Mouse (Mus musculus) hindbrain, embryonic 15.5 days (tissue): ENCODE data around the gene Trpm5. TPM values are rescaled to one million over a fixed set of nuclear protein-coding genes. Genes with fewer than 3 reads are reported as not detected.

Experiments
- ATAC-seq: fragments of 200-750 bp; cut with Nextera tagmentation; 2 replicates; pipeline ENCODE4 v1.8.0; 2017; ENCODE audit warnings: low read depth, moderate number of reproducible peaks, moderate TSS enrichment; ENCODE audit not compliant: low FRiP score
- H3K27ac ChIP-seq: fragments of 300-500 bp; sonication (generic); replicated peaks from 2 replicates; pipeline ENCODE4 v1.5.1; 2015; ENCODE audit warnings: mild to moderate bottlenecking, inconsistent platforms
- H3K27me3 ChIP-seq: fragments of 300-500 bp; sonication (generic); 2 replicates; pipeline ENCODE4 v1.6.1; 2015; ENCODE audit warnings: control low read depth, inconsistent platforms
- H3K36me3 ChIP-seq: fragments of 300-500 bp; sonication (generic); 2 replicates; pipeline ENCODE4 v1.6.1; 2015; ENCODE audit warnings: control low read depth, inconsistent platforms
- H3K4me1 ChIP-seq: fragments of 300-500 bp; sonication (generic); replicated peaks from 2 replicates; pipeline ENCODE4 v1.6.1; 2015; ENCODE audit warnings: control low read depth, inconsistent platforms
- H3K4me2 ChIP-seq: fragments of 300-500 bp; sonication (generic); 2 replicates; pipeline ENCODE4 v1.6.1; 2015; ENCODE audit warnings: moderate library complexity, mild to moderate bottlenecking, inconsistent platforms
- H3K4me3 ChIP-seq: fragments of 300-500 bp; sonication (generic); 2 replicates; pipeline ENCODE4 v1.5.1; 2015; ENCODE audit warnings: mild to moderate bottlenecking, inconsistent platforms
- H3K9ac ChIP-seq: fragments of 300-500 bp; sonication (generic); 2 replicates; pipeline ENCODE4 v1.6.1; 2015; ENCODE audit warnings: inconsistent platforms
- H3K9me3 ChIP-seq: fragments of 300-500 bp; sonication (generic); 2 replicates; pipeline ENCODE4 v1.6.1; 2016; ENCODE audit warnings: control low read depth, inconsistent platforms
- WGBS: fragments of 180-500 bp; shearing (Covaris S2); methylation state at CpG from one replicate; pipeline ENCODE4 v1.1.7; 2015; 5-methylcytosine and 5-hydroxymethylcytosine counted together
- polyA plus RNA-seq: library from polyadenylated mRNA; unstranded; fragments of >200 nt; fragmentation: Nextera tagmentation; extraction: Ambion mirVana; gene quantifications from 2 replicates; pipeline ENCODE4 v1.2.1, GENCODE M21; 2015

The Trpm5 gene
- polyA plus RNA-seq, 1 experiment from 2014 or later: 2.7 TPM

DNA sequence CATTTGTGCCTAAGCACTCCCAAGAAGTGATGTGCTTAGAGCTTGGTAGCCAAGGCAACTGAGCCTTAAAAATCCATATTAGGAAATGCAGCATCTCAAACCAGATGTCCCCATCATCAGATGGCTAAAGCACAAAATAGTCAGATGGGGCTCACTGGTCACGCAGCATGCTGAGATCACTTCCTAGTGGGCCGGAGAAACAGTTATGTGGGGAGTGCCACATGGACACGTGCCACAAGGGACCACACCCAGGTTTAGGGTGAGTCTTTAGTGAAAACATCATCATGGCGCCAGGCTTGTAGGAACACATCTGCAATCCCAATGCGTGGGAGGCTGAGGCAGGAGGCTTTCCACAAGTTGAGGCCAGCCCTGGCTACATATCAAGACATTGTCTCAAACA is 22.1 kb upstream of the Trpm5 start:
- 87% methylated on average over 5 of the region's 5 CpGs for WGBS

DNA sequence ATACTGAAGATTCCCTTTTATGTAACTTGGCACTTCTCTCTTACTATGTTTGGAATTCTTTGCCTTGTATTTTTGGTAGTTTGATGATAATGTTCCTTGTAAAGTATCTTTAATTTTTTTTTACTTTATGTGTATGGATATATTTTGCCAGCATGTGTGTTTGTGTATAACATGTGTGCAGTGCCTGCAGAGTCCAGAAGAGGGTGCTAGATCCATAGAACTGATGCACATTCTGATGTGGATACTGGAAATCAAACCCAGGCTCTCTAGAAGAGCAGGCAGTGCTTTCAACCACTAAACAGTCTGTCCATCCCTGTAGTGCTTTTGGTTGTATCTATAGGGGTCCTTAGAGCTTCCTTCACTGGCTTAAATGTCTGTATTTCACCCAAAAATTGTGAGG is 20.3 kb upstream of the Trpm5 start:
- Histone ChIP-seq H3K4me1 (no peaks in the 10 kb centered on the region), H3K4me3 (no peak overlapping the region), H3K9ac (no peak overlapping the region), H3K27ac (no peak overlapping the region), H3K27me3 (no peaks in the 10 kb centered on the region), H3K4me2 (no peak overlapping the region), H3K9me3 (no peaks in the 10 kb centered on the region), H3K36me3 (no peaks in the 10 kb centered on the region)
- no peak for ATAC-seq

More for the DNA sequence above, 22.1 kb upstream of the Trpm5 start:
- H3K9me3 ChIP-seq: no peaks in the 10 kb centered on the region
- H3K27ac ChIP-seq: no peak overlapping the region
- no peak overlapping the region for H3K9ac ChIP-seq
- no peak for ATAC-seq
- no peak overlapping the region for H3K4me3 ChIP-seq
- no peaks in the 10 kb centered on the region for H3K36me3 ChIP-seq
- H3K4me2 ChIP-seq: no peak overlapping the region
- no peaks in the 10 kb centered on the region for H3K27me3 ChIP-seq
- H3K4me1 ChIP-seq: no peaks in the 10 kb centered on the region

DNA sequence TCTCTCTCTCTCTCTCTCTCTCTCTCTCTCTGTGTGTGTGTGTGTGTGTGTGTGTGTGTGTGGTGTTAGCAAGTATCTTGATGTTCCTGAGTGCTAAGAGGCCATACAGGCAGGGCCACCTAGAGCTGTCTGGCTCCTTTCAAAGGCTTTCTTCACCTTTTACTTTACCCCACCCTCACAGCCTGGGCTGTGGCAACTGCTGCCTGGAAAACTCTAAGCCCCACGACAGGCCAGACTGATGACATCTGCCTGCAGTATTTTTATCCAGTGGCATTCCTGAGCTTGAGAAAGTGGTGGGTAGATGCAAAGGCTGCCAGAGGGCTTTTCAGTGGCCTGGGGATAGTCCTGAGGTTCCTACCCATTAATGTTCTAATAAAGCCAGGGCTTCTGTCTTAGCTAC is 18.0 kb upstream of the Trpm5 start:
- H3K27ac ChIP-seq: no peak overlapping the region
- no peaks in the 10 kb centered on the region for H3K9me3 ChIP-seq
- no peak overlapping the region for H3K4me3 ChIP-seq
- H3K4me1 ChIP-seq: peaks cover 1% of the 10 kb centered on the region
- H3K36me3 ChIP-seq: no peaks in the 10 kb centered on the region
- H3K9ac ChIP-seq: no peak overlapping the region
- no peak overlapping the region for H3K4me2 ChIP-seq
- no peak for ATAC-seq
- H3K27me3 ChIP-seq: peaks cover 23% of the 10 kb centered on the region
- WGBS: 42% methylated on average over 1 of the region's 1 CpGs

DNA sequence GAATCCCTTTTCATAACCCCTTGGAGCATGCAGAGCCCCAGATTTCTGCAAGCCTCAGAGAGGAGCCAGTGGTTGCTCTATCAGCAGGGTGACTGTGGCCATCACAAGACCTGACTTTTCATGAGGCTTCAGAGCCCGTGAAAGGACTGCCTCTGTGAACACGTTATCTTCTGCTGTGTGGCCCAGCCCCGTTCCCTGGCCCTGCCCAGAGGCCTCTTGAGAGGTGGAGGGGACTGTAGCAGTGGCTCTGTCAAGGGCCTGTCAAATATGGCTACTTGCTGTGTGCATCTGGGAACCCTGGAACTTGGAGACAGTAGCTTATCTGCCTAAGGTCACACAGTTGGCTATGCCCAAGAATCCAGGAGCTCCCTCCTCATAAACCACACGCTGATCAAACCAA is 17.3 kb upstream of the Trpm5 start:
- Histone ChIP-seq H3K4me2 (no peak overlapping the region), H3K9ac (no peak overlapping the region)
- WGBS: 68% methylated on average over 4 of the region's 4 CpGs

DNA sequence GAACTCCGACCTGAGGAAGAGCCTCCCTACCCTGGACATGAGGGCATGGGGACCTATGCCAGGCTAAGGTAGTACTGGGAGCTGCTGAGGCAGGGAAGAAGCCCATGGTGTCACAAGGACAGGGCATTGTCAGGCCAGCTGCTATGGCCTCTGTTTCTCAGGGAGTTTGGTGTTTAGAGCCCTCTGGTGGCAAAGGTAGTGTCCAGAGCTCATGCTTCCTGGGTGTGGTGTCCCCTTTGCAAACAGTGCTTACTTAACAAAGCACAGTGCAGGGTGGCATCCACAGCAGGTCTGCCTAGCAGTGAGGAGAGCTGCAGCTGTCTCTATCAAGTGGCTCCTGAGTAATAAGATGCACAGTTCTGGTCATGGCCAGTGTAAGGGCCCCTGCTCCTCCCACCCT is 16.4 kb upstream of the Trpm5 start:
- Histone ChIP-seq H3K9me3 (no peaks in the 10 kb centered on the region), H3K27ac (no peak overlapping the region), H3K4me3 (no peak overlapping the region), H3K27me3 (peaks cover 39% of the 10 kb centered on the region), H3K4me2 (no peak overlapping the region), H3K36me3 (no peaks in the 10 kb centered on the region), H3K9ac (no peak overlapping the region), H3K4me1 (peaks cover 9% of the 10 kb centered on the region)
- no peak for ATAC-seq
- WGBS: 65% methylated on average over 1 of the region's 1 CpGs

More for the DNA sequence above, 17.3 kb upstream of the Trpm5 start:
- Histone ChIP-seq H3K36me3 (no peaks in the 10 kb centered on the region), H3K27me3 (peaks cover 30% of the 10 kb centered on the region), H3K9me3 (no peaks in the 10 kb centered on the region), H3K4me3 (no peak overlapping the region), H3K4me1 (peaks cover 8% of the 10 kb centered on the region), H3K27ac (no peak overlapping the region)
- no peak for ATAC-seq

DNA sequence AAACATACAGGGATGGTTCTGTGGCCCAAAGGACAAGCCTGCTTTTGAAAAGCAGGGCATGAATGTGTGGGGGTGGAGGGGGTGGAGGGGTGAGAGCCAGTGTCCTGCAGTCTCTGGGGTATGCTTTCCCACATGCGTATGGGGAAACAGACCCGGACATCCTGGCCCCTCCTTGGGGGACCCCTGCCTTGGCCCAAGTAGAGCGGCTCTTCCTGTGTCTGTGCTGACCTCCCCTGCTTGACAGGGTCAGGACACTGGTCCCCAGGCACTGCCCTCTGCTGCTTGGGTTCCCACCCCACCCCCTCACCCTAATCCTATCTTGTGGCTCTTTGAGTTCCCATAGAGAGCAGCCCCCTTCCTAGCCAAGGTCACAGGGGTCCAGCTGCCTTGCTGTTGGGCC is 15.3 kb upstream of the Trpm5 start:
- no peak overlapping the region for H3K4me3 ChIP-seq
- H3K9me3 ChIP-seq: no peaks in the 10 kb centered on the region
- no peak overlapping the region for H3K4me2 ChIP-seq
- H3K9ac ChIP-seq: no peak overlapping the region
- H3K27ac ChIP-seq: no peak overlapping the region
- H3K27me3 ChIP-seq: peaks cover 46% of the 10 kb centered on the region
- no peak for ATAC-seq
- peaks cover 9% of the 10 kb centered on the region for H3K4me1 ChIP-seq
- no peaks in the 10 kb centered on the region for H3K36me3 ChIP-seq
- 69% methylated on average over 3 of the region's 3 CpGs for WGBS

DNA sequence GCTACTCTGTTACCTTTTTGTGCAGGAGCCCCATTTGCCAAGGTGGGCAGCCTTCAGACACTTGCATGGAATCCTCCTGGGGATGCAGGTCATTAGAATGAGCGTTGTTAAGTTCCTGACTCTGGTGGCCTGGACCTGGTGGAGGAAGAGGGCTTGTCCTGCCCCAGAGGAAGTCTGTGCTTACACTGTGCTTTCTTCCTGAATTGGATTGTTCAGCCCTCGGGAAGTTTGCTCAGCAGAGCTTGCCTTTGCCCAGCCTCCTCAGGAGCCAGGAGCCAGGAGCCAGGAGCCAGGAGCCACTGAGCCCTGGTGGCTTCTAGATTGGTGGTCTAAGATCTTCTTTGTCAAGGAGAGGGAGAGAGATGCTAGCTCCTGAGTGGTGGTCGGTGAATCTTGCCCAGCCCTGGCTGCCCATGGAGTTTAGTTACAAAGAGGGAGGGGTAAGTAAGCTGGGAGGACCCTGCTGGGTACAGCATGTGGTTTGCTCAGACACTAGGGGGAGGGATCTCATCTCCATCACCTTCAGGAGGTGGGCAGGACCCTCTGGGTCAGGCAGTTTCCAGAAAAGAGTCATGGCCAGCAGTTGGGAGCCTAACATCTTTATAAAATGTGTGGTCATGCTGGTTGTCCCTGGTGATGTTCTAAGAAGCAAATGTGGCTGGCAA is 14.7 kb upstream of the Trpm5 start:
- no peaks in the 10 kb centered on the region for H3K9me3 ChIP-seq
- 34% methylated on average over 3 of the region's 3 CpGs for WGBS
- no peak overlapping the region for H3K9ac ChIP-seq
- H3K4me1 ChIP-seq: peaks cover 9% of the 10 kb centered on the region
- H3K4me2 ChIP-seq: no peak overlapping the region
- no peak overlapping the region for H3K4me3 ChIP-seq
- H3K36me3 ChIP-seq: no peaks in the 10 kb centered on the region
- H3K27ac ChIP-seq: no peak overlapping the region
- peaks cover 48% of the 10 kb centered on the region for H3K27me3 ChIP-seq
- ATAC-seq: no peak

DNA sequence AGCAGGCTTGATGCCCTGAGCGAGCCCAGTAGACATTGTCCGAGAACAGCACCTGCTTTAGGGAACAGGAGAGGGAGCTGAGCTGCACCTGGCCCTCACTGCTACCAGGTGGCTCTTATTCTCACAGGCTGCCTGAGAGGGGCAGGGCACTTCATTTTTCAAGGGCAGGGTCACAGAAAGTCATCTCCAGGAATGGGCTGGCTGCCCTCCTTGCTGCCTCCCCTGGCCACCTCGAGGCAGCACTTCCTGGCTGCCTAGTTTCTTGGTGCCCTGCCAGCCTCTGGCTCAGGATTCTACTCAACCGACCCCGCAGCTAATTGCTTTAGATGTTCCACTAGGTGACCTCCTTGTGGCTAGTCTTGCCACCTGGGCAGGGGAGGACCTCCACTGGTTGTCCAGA is 13.8 kb upstream of the Trpm5 start:
- ATAC-seq: no peak
- Histone ChIP-seq H3K4me1 (peaks cover 9% of the 10 kb centered on the region), H3K9ac (no peak overlapping the region), H3K27ac (no peak overlapping the region), H3K9me3 (no peaks in the 10 kb centered on the region), H3K4me2 (no peak overlapping the region), H3K27me3 (peaks cover 48% of the 10 kb centered on the region), H3K4me3 (no peak overlapping the region), H3K36me3 (no peaks in the 10 kb centered on the region)
- WGBS: 47% methylated on average over 5 of the region's 5 CpGs

DNA sequence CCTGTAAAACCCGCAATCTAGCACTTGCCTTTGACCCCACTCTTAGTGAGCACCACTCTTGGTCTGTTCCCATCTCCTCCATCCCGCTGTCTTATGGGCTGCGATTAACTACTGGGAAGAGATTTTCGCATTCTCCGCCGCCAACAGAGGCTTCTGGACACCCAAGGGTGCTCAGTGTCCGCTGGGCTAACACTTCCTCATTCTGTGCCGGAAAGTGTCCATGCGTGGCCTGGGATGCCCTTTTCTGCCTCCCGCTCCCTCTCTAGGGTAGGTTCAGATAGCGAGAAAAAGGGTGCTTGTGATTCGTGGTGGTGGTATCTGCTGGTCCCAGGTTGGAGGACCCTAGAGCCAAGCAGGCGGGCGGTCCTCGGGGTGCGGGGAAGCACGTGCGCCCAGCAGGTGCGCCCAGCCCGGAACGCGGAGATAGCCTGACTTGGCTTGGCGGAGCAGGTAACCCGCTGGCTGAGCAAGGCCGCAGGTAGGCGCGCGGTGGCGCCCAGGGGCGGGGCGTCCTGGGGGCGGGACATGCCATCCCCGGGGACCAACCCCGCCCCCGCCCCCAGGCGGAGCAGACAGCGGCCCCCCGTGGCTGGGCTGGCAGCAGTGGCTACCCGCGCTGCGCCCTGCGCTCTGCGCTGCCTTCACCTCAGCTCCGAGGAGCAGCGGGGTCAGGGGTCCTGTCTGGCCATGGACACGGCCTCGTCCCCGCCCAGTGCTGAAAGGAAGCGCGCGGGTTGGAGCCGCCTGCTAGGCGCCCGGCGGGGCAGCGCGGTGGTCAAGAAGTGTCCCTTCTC is 12.4 kb upstream of the Trpm5 start:
- peak overlapping the region; percentile 30 for H3K4me3 ChIP-seq
- peaks cover 9% of the 10 kb centered on the region for H3K4me1 ChIP-seq
- H3K4me2 ChIP-seq: peak overlapping the region; percentile 55
- H3K36me3 ChIP-seq: no peaks in the 10 kb centered on the region
- no peak overlapping the region for H3K9ac ChIP-seq
- H3K27me3 ChIP-seq: peaks cover 48% of the 10 kb centered on the region
- H3K9me3 ChIP-seq: no peaks in the 10 kb centered on the region
- no peak for ATAC-seq
- 8% methylated on average over 49 of the region's 57 CpGs for WGBS
- no peak overlapping the region for H3K27ac ChIP-seq

DNA sequence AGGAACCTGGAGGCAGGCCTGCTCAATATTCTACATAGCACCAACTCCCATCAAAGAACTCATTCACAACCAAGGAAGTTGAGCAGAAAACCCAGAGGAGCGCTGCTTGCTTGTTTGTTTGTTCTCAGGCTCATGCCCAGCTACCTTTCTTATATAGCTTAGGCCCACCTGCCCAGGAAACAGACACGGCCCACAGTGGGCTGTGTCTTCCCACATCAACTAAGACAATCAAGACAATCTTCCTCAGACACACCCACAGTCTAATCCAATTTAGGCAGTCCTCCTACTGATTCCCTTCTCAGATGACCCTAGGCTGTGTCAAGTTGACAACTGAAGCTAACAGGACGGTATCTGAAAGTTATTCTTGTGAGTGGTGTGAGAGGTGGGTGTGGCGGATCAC is 11.6 kb upstream of the Trpm5 start, which contains the start of gene Kcnq1:
Gene Kcnq1 (plus strand): TSS at position 301 of the 400 bp plus-strand sequence.
- peaks cover 48% of the 10 kb centered on the region for H3K27me3 ChIP-seq
- peak within 1 kb of the TSS; percentile 55 for H3K4me2 ChIP-seq
- H3K4me3 ChIP-seq: peak within 1 kb of the TSS; percentile 30
- ATAC-seq: no peak
- H3K9me3 ChIP-seq: no peaks in the 10 kb centered on the region
- WGBS: 72% methylated on average over 4 of the region's 4 CpGs
- H3K36me3 ChIP-seq: no peaks in the 10 kb centered on the region
- H3K9ac ChIP-seq: no peak within 1 kb of the TSS
- no peak within 1 kb of the TSS for H3K27ac ChIP-seq
- H3K4me1 ChIP-seq: peaks cover 9% of the 10 kb centered on the region

DNA sequence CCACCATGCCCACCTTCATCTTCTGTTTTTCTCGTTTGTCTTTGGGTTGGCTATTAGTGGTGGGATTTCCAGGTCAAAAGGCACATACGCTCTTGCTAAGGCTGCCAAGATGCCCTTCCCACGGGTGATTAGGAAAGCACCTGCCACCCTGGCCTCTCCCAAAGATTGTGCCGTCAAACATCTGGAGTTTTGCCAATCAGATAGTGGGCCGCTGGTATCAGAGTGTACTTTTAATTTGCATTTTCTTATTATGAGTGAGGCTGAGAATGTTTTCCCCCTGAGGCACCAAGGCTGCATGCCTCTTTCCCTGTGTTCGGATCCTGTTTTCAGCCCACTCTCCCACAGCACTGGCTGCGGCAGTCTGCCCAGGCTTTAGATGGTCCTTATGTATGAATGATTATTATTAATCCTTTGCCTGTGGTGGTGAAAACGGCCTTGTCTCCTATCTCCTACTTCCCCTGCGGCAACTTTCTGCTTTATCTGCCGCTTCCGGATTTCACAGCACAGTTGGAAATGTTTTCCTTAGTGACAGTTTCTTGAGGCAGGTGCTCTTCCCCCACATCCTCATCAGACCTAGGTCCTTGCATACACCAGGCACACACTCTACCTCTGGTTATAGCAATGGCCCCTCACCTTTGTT is 10.9 kb upstream of the Trpm5 start:
- 61% methylated on average over 11 of the region's 11 CpGs for WGBS
- ATAC-seq: no peak
- H3K27me3 ChIP-seq: peaks cover 48% of the 10 kb centered on the region

DNA sequence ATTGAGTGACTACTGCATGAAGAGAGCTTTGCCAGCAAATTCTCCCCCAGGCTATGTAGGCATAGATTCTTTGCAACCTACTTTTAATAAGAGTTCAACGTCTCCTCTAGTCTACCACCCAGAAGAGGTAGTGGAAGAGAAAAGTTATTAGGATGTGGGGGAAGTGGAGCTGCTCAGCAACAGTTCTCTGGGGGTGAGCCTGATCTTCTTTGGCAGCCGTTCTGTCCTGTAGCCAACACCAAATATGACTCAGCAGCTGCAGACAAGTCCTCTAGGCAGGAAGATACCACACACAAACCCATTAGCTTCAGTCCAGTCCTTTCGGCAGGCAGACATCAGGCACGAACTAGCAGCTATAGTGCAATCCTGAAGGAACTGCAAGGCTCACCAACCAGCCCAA is 6.3 kb upstream of the Trpm5 start:
- Histone ChIP-seq H3K9me3 (no peaks in the 10 kb centered on the region), H3K4me2 (no peak overlapping the region), H3K4me1 (no peaks in the 10 kb centered on the region), H3K4me3 (no peak overlapping the region), H3K9ac (no peak overlapping the region), H3K36me3 (no peaks in the 10 kb centered on the region), H3K27ac (no peak overlapping the region), H3K27me3 (peaks cover 9% of the 10 kb centered on the region)
- ATAC-seq: no peak
- WGBS: 70% methylated on average over 4 of the region's 4 CpGs

More for the DNA sequence above, 10.9 kb upstream of the Trpm5 start:
- Histone ChIP-seq H3K4me2 (no peak overlapping the region), H3K27ac (no peak overlapping the region), H3K4me3 (no peak overlapping the region), H3K4me1 (peaks cover 9% of the 10 kb centered on the region), H3K9me3 (no peaks in the 10 kb centered on the region), H3K9ac (no peak overlapping the region), H3K36me3 (no peaks in the 10 kb centered on the region)
